In the genomic region with DNA sequence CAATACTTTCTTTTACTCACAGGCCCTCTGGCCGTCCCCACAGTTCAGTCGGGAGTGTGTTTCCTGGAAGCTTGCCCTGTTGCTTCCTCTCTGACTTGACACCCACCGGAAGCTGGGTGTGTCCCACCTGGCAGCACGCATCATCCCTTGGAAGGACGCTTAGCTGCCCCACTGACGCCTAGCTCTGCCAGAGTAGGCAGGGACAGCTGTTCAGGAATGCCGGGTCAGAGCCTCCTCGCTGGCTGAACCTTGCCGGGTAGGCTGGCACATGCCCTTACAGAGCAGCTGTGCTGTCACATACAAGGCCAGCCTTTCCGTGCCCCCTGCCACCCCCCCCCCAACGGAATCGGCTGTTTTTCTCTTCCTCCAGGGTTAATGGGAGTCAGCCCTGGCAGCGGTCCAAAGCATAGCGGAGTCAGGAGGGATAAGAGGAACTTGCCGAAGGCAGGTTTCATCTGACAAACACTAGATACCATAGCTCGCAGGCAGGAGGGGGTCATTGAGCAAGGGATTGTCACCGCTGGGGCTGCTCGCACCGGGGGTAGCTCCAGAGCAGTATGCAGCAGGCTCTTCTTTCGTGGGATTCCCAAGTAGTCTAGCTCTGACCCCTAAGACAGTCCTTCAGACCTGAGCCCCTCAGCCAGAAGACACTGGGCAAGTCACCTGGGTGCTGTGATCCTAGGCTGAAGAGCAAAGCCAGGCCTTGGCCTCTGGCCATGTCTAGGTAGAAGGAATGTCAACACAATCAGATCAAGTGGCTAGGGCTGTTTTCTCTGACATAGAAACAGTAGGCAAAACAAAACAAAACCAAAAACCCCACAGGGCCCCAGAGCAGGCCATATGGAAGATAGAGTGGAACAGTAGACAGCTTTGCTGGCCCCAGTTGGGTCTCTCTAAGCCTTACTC, we compare ENCODE assay signal across 1 mouse cellular context.
TF ChIP-seq lines count a peak whose summit lies in the region.

No protein-coding gene starts in this region.

TF ChIP-seq in MEL, 35 proteins besides CTCF, POLR2A, EP300 and RAD21 (continued from another document):
- TF ChIP-seq TBP (IDR thresholded peaks at IDR 0.05; ENCODE audit: low read depth, low read length): 0 out of 2 replicates have a peak, but pooled peaks have one; percentile 31
- TF ChIP-seq MAX (IDR thresholded peaks at IDR 0.05; ENCODE audit: low read length): peak; percentile 50; the same call in 1 of the 2 replicates
- no peak for TF ChIP-seq E2F4 (IDR thresholded peaks at IDR 0.05; ENCODE audit: borderline replicate concordance, low read depth, low read length)
- no peak for TF ChIP-seq MAFK (IDR thresholded peaks at IDR 0.05; ENCODE audit: borderline replicate concordance, low read depth, low read length)
- TF ChIP-seq TAL1 (IDR thresholded peaks at IDR 0.05; ENCODE audit: low read length): peak; percentile 70
- TF ChIP-seq ZC3H11A (IDR thresholded peaks at IDR 0.05; ENCODE audit: low read depth, low read length): no peak
